Mouse (Mus musculus): ENCODE data around the gene Ninj2. TPM values are rescaled to one million over a fixed set of nuclear protein-coding genes. Genes with fewer than 3 reads are reported as not detected.

Gene Ninj2
- 0.10 TPM in 1 of 2 replicates, not detected in the other for polyA plus RNA-seq (2012; rRNA removed)

GRCm38 (mm10) chr6:120093100-120093499 lies at the start of gene Ninj2:
Ninj2 (plus strand) TSS chr6:120093350.

Other genes starting within 250 kb of the Ninj2 start
- 53.2 and 53.3 TPM in 2 replicates for gene Erc1, start 245.2 kb upstream of the Ninj2 start, polyA plus RNA-seq (2012; rRNA removed)
- 49.8 and 50.4 TPM in 2 replicates for gene Rad52, start 190.7 kb upstream of the Ninj2 start, polyA plus RNA-seq (2012; rRNA removed)
- gene Wnk1, start 54.7 kb upstream of the Ninj2 start, polyA plus RNA-seq (2012; rRNA removed): 126 and 134 TPM in 2 replicates
- gene D330020A13Rik, start 201.0 kb downstream of the Ninj2 start, polyA plus RNA-seq (2012; rRNA removed): 0.12 and 0.17 TPM in 2 replicates
- 0.34 and 0.87 TPM in 2 replicates for gene B4galnt3, start 201.2 kb downstream of the Ninj2 start, polyA plus RNA-seq (2012; rRNA removed)